Mouse (Mus musculus): ENCODE results near the gene Atg16l1. TPM values are rescaled to one million over a fixed set of nuclear protein-coding genes. Genes with fewer than 3 reads are reported as not detected.

Gene Atg16l1
- 10 to 100 TPM; 61.1 to 64.7 TPM for total RNA-seq (2021)
- long read RNA-seq, transcript Atg16l1-203 (19 exons, 3,102 nt): major isoform, 78 of 114 reads
- long read RNA-seq, transcript Atg16l1-201 (18 exons, 3,130 nt): minor isoform, 6 of 114 reads
- long read RNA-seq, partial matches to known transcripts: 9 of 114 reads
- long read RNA-seq, other reads (novel, unspliced or antisense): 16 of 114 reads

DNA sequence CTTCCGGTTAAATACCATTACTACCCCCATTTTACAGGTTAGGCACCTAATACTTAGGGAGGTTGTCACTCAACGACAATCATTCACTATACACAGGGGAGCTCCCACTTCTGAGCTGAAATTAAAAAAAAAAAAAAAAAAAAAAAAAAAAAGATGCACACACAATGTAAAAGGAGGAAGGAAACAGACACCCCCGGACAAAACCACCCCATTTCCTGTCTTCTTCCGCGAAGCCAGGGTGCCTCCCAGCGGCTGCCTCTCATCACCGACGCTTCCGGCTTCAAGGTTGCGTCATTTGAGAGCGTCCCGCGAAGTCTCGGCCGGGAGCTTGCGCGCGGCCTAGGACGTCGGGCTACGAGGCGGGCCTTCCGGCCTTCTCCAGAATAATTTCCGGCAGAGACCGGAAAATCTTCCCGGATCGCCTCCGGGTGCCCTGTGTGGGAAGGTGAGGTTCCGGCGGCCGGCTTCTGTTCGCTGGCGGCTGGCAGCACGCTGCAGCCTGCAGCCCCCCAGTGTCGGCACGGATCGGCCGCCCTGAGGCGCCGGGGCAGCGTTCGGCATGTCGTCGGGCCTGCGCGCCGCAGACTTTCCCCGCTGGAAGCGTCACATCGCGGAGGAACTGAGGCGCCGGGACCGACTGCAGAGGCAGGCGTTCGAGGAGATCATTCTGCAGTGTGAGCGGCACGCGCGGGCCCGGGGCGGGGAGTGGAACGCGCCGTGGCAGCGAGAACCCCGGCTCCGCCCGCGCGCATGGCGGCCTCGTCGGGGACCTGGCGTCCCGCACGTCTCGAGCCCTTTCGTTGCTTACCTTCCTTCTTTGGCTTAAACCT lies at the start of gene Atg16l1:
Atg16l1 (plus strand) TSS at position 230 of the 830 bp plus-strand sequence.
- peak; percentile 95 to 97 for DNase-seq (ENCODE audit: low spot score in 2 of 2)

DNA sequence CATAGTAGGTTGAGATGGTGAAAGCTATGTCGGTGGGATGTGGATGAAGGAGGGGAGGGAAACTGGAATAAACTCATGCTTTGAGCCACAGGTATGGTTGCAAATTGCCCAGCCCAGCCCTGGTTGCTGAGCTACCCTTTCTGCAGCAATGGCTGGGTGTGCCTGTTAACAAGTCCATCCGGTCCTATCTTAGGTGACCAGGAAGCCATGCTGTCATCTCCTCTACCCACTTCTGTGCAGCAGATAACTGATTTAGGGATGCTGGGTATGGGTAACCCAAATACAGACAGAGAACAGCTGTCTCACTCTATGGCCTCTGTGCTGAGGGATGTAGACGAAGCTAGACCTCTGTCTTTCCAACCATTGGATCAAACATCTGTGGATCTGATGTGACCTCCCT lies 49.3 kb upstream of the Atg16l1 start:
- DNase-seq (ENCODE audit: low spot score in 2 of 2): no peak

DNA sequence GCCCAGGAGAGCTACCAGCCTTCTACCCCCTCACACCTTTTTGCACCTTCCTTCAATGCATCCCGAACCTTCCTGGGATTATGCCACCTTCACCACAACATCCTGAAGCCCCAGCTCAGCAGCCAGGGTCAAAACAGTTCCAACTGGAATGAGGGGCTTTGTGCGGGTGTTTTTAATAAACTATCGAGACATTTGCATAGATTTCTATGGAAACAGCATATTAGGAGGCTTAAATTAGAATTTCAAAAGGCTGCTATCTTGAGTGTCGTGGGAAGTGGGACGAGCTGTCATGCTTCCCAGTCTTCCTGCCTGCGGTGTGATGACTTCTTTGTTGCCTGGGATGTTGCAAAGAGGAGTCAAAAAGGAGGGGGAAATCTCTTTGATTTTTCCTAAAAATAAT lies 46.6 kb upstream of the Atg16l1 start:
- peak; percentile 39 to 72 for DNase-seq (ENCODE audit: low spot score in 2 of 2)

DNA sequence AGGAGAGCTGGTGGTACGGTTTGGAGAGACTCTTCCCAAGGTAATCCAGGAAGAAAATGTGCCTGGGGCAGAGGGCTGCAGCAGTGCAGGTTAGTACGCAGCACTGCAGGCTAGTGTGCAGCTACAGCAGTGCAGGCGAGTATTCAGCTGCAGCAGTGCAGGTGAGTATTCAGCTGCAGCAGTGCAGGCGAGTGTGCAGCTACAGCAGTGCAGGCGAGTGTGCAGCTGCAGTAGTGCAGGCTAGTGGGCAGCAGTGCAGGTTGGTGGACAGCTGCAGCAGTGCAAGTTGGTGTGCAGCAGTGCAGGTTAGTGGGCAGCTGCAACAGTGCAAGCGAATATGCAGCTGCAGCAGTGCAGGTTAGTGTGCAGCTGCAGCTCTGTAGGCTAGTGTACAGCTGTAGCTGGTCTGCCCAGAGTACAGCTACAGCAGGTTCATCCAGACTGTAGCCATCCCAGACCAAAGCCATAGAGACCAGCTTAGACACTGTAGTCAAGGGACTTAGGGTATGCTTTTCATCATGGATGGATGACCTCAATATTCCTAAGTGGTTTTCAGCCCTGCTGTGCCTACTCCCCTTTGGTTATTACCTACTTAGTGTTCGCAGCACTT lies 45.9 kb upstream of the Atg16l1 start:
- no peak for DNase-seq (ENCODE audit: low spot score in 2 of 2)

DNA sequence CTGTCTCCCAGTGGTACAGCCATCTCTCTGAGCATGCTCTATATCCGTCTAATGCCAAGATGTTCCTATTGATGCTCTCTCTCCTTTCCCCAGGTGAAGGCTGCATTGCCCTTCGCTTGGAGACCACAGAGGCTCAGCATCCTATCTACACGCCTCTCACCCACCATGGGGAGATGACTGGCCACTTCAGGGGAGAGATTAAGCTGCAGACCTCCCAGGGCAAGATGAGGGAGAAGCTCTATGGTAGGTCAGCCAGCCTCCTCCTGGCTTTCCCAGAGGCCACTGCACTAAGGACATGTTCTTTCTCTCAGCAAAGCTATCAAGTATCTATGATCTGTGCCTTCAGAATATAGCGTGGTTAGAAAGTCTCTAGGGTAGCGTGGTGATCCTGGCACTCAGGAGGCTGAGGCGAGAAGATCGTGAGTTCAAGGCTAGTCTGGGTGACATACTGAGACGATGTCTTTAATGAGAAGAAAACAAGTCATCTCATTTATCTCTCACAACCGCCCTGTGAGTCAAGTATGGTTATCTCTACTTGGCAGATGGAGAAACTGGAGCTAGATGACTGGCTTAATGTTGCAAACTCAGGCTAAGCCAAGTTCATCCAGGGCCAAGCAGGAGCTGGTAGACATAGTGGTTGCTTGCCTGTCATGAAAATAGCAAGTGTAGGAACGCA lies 43.6 kb upstream of the Atg16l1 start:
- no peak for DNase-seq (ENCODE audit: low spot score in 2 of 2)

DNA sequence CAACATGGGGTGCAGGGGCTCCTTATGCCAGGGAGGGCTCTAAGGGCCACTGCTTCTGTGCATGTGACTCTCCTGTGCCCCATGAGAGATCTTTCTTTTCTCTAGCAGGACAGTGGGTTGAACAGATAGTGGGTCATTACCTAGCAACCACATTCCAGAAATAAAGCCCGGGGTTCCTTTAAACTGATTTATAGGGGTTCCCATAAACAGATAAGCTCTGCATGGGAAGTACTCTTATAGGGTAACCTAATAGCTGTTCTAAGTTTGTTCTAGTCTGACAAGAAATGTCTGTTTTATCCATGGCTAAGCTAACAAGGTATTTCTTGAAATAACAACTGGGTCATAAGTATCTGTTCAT lies 43.1 kb upstream of the Atg16l1 start:
- no peak for DNase-seq (ENCODE audit: low spot score in 2 of 2)

DNA sequence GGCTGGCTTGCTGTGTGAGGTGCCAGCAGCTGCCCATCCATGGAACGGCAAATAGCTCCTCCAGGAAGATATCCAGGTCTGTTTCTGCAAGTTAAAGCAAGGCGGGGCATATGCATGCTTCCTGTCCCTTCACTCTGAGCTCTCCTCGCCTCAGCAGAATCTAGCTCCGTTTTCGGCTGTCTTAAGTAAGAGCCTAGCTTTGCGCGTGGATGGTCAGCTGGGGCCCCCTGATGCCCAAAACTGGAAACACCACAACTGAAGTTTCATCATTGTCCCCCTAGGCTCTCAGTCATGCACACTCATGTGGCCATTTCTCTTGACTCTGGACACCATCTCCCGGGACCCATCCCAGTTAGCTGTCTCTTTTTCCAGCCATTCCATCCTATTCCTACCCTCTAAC lies 34.3 kb upstream of the Atg16l1 start:
- peak; percentile 37 to 59 for DNase-seq (ENCODE audit: low spot score in 2 of 2)

DNA sequence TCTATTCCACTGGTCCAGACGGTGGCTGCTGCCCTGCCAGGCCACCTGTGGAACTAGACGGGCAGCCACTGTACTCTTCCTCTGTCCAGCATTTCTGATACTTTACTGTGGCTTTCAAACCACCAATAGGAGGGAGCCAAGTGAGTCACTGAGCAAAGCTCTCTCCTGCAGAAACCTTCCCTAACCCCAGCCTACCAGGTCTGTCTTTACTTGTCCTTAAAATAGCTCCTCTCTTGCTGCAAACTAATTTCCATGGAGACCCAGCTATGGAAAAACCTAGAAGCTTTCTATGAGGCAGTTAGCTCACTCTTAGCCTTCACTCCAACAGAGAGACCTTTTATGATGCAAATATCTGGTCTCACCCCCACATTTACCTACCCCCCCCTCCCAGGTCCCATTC lies 33.6 kb upstream of the Atg16l1 start:
- DNase-seq (ENCODE audit: low spot score in 2 of 2): no peak

DNA sequence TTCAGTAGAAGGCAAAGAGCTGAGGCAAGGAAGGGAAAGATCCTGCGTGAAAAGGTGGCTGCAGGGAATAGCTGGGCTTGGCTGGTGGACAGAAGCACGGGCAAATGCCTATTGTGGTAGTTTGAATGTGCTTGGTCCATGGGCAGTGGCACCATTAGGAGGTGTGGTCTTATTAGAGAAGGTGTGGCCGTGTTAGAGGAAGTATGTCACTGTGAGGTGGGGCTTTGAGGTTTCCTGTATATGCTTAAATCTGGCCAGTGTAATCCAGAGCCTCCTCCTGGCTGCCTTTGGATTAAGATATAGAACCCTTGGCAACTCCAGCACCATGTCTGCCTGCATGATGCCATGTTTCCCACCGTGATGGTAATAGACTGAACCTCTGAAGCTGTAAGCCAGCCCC lies 32.3 kb upstream of the Atg16l1 start:
- no peak for DNase-seq (ENCODE audit: low spot score in 2 of 2)

DNA sequence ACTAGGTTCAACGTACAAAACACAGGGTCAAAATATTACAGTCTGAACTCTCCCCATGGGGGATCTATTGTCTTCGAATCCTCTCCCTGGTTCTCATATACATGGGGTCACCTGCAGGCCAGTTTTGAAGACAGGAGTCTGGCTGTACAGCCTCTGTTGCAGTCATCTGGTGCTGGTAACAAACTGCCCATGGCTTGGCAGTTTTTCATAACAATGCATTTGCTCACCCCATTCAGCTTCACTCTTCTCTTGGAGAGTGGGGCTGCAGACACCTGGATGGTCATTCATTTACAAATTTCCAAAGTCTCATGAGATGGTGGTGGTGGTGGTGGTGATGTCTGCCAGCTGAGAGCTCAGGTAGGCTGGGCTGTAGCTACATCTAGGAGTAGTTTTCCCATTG lies 26.6 kb upstream of the Atg16l1 start:
- DNase-seq (ENCODE audit: low spot score in 2 of 2): no peak

DNA sequence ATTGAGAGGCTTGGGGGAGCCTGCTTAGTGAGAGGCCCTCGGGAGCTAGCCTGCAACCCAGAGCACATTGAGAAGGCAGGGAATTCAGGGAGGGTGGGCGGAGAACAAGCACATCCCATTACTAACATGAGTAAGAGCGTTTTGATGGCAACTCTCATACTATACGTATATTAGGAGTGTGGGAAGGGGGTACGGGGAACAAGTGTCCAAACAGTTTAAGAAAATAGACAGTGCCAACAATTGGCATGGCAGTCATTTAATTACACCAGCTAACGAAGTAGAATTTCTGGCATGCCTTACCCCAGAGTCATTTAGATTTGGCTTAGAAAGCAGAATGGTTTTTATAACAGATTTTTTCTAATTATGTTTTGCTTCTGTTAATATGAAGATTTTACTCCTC lies 25.8 kb upstream of the Atg16l1 start:
- DNase-seq (ENCODE audit: low spot score in 2 of 2): peak in 1 of 2 experiments; percentile 45

DNA sequence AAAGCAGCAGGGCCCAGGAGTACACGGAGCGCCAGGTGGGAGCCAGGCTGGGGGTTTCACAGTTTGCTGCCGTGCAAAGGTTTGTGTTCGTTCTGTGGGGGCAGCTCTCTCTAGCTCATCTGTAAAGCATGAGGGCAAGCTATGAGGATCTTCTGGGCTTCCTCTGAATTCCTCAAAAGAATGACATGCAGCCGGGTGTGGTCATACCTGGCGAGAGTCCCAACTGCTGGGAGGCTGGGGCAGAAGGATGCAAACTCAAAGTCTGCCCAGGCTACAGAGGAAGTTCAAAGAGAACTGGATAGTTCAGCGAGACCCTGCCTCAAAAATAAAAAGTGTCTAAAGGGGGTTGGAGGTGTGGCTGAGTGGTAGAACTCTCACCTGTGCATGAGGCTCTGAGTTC lies 25.4 kb upstream of the Atg16l1 start:
- no peak for DNase-seq (ENCODE audit: low spot score in 2 of 2)

DNA sequence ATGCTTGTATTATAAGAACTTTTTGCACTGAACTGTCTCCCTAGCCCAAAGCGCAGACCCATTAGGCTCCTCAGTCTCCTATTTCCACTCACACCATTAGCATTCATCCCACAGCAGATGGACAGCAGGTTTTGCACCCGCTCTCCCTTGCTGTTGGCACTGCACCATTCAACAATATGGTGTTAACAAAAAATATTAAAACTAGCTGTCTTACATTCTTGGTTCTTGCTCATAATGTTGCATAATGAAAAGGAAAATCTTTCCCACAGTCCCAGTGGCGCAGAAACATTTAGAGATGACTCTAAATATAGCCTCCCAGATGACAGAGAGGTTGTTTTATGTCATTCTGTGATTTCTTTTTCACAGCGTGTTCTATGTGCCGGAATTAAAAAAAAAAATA lies 22.5 kb upstream of the Atg16l1 start:
- DNase-seq (ENCODE audit: low spot score in 2 of 2): peak; percentile 42 to 81

DNA sequence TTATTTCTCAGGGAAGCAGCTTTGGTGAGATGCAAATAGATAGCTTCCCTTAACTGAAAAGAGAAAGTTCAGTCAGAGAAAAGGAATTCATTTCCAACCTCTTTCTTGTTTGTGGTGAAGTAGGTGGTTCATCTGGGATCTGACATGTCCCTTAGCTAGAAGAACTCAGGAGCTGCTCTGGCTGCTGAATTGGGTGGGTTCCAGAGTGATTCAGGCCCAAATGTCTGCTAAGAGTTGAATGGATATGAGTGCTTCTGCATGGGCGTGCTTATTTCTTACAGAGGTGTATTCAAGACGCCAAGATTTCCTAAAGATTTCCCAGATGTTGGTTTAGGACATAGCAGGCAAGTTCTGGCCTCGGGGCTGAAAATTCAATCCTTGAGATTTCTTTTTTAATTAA lies 21.5 kb upstream of the Atg16l1 start:
- DNase-seq (ENCODE audit: low spot score in 2 of 2): peak in 1 of 2 experiments; percentile 40

DNA sequence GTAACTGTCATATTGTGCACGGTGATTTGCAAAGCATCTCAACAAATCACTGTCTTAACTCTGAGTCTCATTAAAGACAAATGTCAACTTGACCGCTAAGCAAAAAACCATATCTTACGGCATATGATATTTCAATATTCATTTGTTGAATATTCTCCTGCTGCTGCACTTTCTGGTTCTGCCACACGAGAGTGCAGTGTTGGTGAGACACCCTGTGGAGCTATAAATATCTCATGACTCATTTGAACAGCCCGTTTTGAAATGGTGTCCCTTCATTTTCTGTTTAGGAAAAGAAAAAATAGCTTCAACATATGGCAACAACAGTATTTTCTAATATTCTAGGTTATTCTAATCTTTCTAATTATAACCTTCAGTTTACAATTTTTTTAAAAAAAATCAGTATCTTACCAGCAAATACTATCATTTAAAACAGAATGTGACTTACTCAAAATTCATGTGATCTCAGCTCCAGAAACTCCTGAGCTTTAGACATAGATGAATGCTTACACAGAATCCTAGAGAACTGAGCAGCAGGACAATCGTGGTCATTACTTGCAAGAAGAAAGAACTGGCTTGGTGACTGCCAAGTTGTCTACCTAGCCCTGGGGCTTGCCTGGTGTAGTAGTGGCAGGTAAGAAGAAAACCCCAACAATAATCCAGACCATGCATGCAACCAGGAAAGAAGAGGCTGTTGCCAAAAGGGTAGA lies 14.9 kb upstream of the Atg16l1 start:
- DNase-seq (ENCODE audit: low spot score in 2 of 2): peak in 1 of 2 experiments; percentile 55

DNA sequence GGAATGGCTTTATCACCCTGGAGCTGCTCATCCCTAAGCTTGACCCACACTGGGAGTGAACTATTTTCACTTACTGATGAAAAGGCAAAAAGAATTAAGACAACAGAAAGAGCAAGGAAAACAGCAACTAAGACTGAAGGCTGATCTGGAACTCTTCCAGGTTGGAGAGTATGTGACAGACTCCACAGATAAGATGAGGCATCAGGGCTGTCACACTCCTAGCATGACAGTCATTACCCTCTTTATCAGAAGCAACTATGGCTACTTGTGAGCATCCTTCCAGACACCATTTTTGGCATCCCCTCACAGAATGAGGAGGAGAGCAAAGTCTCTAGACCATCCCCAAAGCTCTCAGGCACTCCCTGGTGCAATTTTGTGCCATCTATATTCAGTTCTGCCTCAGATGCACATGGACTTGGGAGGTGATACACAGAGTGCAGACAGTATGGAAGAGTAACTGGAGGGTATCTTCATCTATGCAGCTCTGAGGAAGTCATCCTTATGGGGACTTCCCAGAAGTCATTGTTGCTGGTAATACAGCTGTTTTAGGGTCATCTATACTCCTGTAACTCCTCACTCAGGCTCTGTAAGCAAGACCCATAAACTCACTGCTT lies 6.2 kb upstream of the Atg16l1 start:
- DNase-seq (ENCODE audit: low spot score in 2 of 2): no peak

DNA sequence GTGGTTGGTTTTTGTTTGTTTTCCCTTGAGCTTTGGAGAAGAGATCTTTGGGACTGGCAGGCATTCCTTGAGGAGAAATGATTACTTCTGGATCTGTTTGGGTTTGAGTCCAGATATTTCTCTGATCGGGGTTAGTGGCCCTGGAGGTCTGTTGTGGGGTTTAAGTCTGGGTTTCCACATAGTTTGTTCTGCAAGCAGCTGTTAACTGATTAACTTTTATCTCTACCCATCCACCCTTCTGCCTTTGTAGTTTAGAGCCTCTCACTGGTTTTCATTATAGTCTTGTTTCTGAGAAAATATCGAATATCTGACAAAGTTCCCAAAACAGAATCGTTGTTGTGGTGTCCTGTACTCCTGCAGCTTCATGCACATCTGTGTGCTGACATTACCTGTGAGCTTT lies 8.2 kb downstream of the Atg16l1 start:
- no peak for DNase-seq (ENCODE audit: low spot score in 2 of 2)

DNA sequence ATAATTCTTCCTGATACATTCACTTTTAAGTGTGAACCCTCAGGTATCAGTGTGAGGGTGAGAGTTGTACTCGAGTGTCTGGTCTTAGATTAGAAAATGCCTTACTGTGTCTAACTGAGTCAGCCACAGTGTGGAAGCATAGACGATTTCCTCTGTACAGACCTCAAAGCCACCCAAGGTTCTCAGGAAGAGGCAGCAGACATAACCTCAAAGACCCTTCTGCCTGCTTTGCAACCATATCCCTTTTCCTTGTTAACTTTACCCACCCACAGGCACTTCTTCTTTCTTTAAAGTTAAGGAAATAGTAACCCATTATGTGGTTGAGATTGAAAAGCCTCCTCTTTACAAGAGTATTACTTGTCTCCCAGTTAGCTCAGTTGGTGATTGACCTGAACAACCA lies 10.1 kb downstream of the Atg16l1 start:
- DNase-seq (ENCODE audit: low spot score in 2 of 2): no peak

DNA sequence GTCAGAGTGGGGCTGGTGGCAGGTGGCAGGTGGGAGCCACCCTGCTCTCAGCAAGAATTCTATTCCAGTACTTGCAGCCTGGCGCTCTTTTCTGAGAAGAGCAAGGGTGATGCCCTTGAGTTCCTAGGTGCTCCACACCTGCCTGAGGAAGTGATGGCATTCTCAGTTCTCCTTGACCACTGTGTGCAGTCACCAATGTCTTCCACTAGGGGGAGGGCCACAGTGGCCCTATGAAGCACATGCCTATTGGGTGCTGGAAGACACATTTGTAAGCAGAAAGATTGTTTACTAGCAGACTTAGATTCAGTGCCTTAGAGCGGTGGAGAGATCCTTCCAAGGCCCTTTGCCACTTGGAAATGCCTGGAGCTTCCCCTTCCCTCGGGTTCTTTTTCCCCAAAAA lies 10.6 kb downstream of the Atg16l1 start:
- no peak for DNase-seq (ENCODE audit: low spot score in 2 of 2)

DNA sequence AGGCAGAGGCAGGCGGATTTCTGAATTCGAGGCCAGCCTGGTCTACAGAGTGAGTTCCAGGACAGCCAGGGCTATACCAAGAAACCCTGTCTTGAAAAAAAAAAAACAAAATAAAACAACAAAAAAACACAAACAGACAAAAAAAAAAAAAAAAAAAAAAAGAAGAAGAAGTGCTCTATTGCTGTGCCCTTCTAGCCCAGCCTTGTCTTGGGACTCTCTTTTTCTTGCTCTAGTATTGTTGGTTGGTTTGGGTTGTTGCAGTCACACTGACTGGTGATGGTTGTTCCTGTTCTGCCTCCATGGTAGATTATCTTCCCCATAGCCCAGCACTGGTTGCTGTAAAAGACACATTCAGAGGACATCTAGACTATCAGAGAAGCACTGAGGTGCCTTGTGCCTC lies 13.6 kb downstream of the Atg16l1 start:
- DNase-seq (ENCODE audit: low spot score in 2 of 2): no peak

DNA sequence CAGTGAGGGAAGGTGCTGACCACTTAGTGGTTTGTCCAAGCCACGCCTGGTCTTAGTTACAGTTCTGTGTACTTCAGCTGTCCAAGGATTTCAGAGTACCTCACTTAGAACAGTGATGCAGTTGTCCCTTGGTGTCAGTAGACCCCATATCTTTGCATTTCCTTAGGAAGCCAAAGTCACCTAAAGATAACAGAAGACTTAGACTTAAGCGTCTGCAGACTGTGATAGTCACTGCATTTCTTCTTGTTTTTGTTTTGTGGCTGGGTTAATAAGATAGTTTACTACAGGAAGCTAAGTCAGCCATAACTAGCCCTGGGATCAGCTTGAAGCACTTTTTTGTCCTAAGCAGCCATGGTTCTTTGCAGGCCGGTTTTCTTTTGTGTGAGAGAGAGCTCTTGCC lies 14.8 kb downstream of the Atg16l1 start:
- DNase-seq (ENCODE audit: low spot score in 2 of 2): no peak
